Mouse (Mus musculus) forebrain, embryonic 13.5 days (tissue): ENCODE data around the gene Anks1b. TPM values are rescaled to one million over a fixed set of nuclear protein-coding genes. Genes with fewer than 3 reads are reported as not detected.
A peak's percentile ranks its signal among the peaks of the same experiment; 100 is the strongest.

Experiments used
- ATAC-seq: fragments of 200-750 bp; cut with Nextera tagmentation; 2 replicates; pipeline ENCODE4 v1.8.0; 2017
- H3K27ac ChIP-seq: fragments of 300-500 bp; sonication (generic); 2 replicates; pipeline ENCODE4 v1.5.1; 2015; ENCODE audit warnings: inconsistent platforms, mild to moderate bottlenecking, moderate library complexity
- H3K27me3 ChIP-seq: fragments of 300-500 bp; sonication (generic); 2 replicates; pipeline ENCODE4 v1.6.1; 2015; ENCODE audit warnings: mild to moderate bottlenecking, inconsistent platforms
- H3K36me3 ChIP-seq: fragments of 300-500 bp; sonication (generic); 2 replicates; pipeline ENCODE4 v1.6.1; 2015; ENCODE audit warnings: mild to moderate bottlenecking, inconsistent platforms; ENCODE audit not compliant: poor library complexity, severe bottlenecking
- H3K4me1 ChIP-seq: fragments of 300-500 bp; sonication (generic); 2 replicates; pipeline ENCODE4 v1.6.1; 2015; ENCODE audit warnings: inconsistent platforms
- H3K4me2 ChIP-seq: fragments of 300-500 bp; sonication (generic); 2 replicates; pipeline ENCODE4 v1.6.1; 2015; ENCODE audit warnings: inconsistent platforms, mild to moderate bottlenecking, moderate library complexity
- H3K4me3 ChIP-seq: fragments of 300-500 bp; sonication (generic); 2 replicates; pipeline ENCODE4 v1.5.1; 2015; ENCODE audit warnings: mild to moderate bottlenecking, inconsistent platforms
- H3K9ac ChIP-seq: fragments of 300-500 bp; sonication (generic); 2 replicates; pipeline ENCODE4 v1.6.1; 2015; ENCODE audit warnings: mild to moderate bottlenecking, inconsistent platforms
- H3K9me3 ChIP-seq: fragments of 300-500 bp; sonication (generic); replicated peaks from 2 replicates; pipeline ENCODE4 v1.6.1; 2016; ENCODE audit warnings: inconsistent platforms
- WGBS: fragments of 180-500 bp; shearing (Covaris S2); methylation state at CpG from one replicate; pipeline ENCODE4 v1.1.7; 2015; 5-methylcytosine and 5-hydroxymethylcytosine counted together
- polyA plus RNA-seq: library from polyadenylated mRNA; unstranded; fragments of >200 nt; fragmentation: Nextera tagmentation; extraction: Ambion mirVana; gene quantifications from 2 replicates; pipeline ENCODE4 v1.2.1, GENCODE M21; 2015

Anks1b gene
- polyA plus RNA-seq, 1 experiment from 2014 or later, result 28.7 TPM

GRCm38 (mm10) chr10:90835195-90835594 lies 961.9 kb downstream of the Anks1b start:
- Histone ChIP-seq H3K27me3 (peaks cover 22% of the 10 kb centered on the region), H3K36me3 (no peaks in the 10 kb centered on the region), H3K27ac (no peak overlapping the region), H3K4me3 (no peak overlapping the region), H3K9me3 (no peaks in the 10 kb centered on the region), H3K4me1 (peaks cover 11% of the 10 kb centered on the region), H3K9ac (no peak overlapping the region), H3K4me2 (no peak overlapping the region)
- no peak for ATAC-seq

GRCm38 (mm10) chr10:90839611-90840335 lies 966.5 kb downstream of the Anks1b start:
- peaks cover 9% of the 10 kb centered on the region; the same call in 1 of the 2 replicates for H3K9me3 ChIP-seq
- no peaks in the 10 kb centered on the region for H3K4me1 ChIP-seq
- no peaks in the 10 kb centered on the region for H3K27me3 ChIP-seq
- 90% methylated on average over 9 of the region's 9 CpGs for WGBS
- ATAC-seq, result no peak
- H3K4me2 ChIP-seq, result no peak overlapping the region
- no peak overlapping the region for H3K9ac ChIP-seq
- H3K4me3 ChIP-seq, result no peak overlapping the region
- no peak overlapping the region for H3K27ac ChIP-seq
- 0 out of 2 replicates have a peak, but pooled peaks cover 7% of the 10 kb centered on the region for H3K36me3 ChIP-seq

- no peak for ATAC-seq
- Histone ChIP-seq H3K4me2 (no peak overlapping the region), H3K36me3 (0 out of 2 replicates have a peak, but pooled peaks cover 7% of the 10 kb centered on the region), H3K4me1 (no peaks in the 10 kb centered on the region), H3K9me3 (peaks cover 9% of the 10 kb centered on the region; the same call in 1 of the 2 replicates), H3K27me3 (no peaks in the 10 kb centered on the region), H3K27ac (no peak overlapping the region), H3K4me3 (no peak overlapping the region), H3K9ac (no peak overlapping the region)
- WGBS, result 86% methylated on average over 2 of the region's 2 CpGs
These were observed 969.1 kb downstream of the Anks1b start for GRCm38 (mm10) chr10:90842398-90842797.

GRCm38 (mm10) chr10:90851077-90851476 lies 977.8 kb downstream of the Anks1b start:
- H3K4me2 ChIP-seq, result no peak overlapping the region
- no peaks in the 10 kb centered on the region for H3K9me3 ChIP-seq
- no peak overlapping the region for H3K4me3 ChIP-seq
- 92% methylated on average over 6 of the region's 6 CpGs for WGBS
- no peak for ATAC-seq
- H3K27me3 ChIP-seq, result no peaks in the 10 kb centered on the region
- no peak overlapping the region for H3K27ac ChIP-seq
- H3K36me3 ChIP-seq, result no peaks in the 10 kb centered on the region
- H3K9ac ChIP-seq, result no peak overlapping the region
- H3K4me1 ChIP-seq, result 0 out of 2 replicates have a peak, but pooled peaks cover 9% of the 10 kb centered on the region

GRCm38 (mm10) chr10:90851999-90852398 lies 978.7 kb downstream of the Anks1b start:
- Histone ChIP-seq H3K27ac (no peak overlapping the region), H3K4me1 (0 out of 2 replicates have a peak, but pooled peaks cover 9% of the 10 kb centered on the region), H3K36me3 (no peaks in the 10 kb centered on the region), H3K9me3 (no peaks in the 10 kb centered on the region), H3K9ac (no peak overlapping the region), H3K4me3 (no peak overlapping the region), H3K4me2 (no peak overlapping the region), H3K27me3 (no peaks in the 10 kb centered on the region)
- 84% methylated on average over 11 of the region's 11 CpGs for WGBS
- no peak for ATAC-seq

GRCm38 (mm10) chr10:90852432-90852831 lies 979.1 kb downstream of the Anks1b start:
- no peak overlapping the region for H3K4me2 ChIP-seq
- WGBS, result 89% methylated on average over 7 of the region's 7 CpGs
- H3K9me3 ChIP-seq, result no peaks in the 10 kb centered on the region
- no peak overlapping the region for H3K4me3 ChIP-seq
- no peak for ATAC-seq
- no peaks in the 10 kb centered on the region for H3K36me3 ChIP-seq
- no peaks in the 10 kb centered on the region for H3K27me3 ChIP-seq
- H3K4me1 ChIP-seq, result 0 out of 2 replicates have a peak, but pooled peaks cover 9% of the 10 kb centered on the region
- no peak overlapping the region for H3K27ac ChIP-seq
- no peak overlapping the region for H3K9ac ChIP-seq

- Histone ChIP-seq H3K27ac (no peak overlapping the region), H3K4me2 (no peak overlapping the region), H3K4me1 (no peaks in the 10 kb centered on the region), H3K4me3 (no peak overlapping the region), H3K36me3 (no peaks in the 10 kb centered on the region), H3K9ac (no peak overlapping the region), H3K9me3 (no peaks in the 10 kb centered on the region), H3K27me3 (no peaks in the 10 kb centered on the region)
- 35% methylated on average over 4 of the region's 4 CpGs for WGBS
- ATAC-seq, result no peak
These were observed 983.4 kb downstream of the Anks1b start for GRCm38 (mm10) chr10:90856668-90857067.

GRCm38 (mm10) chr10:90859665-90860523 lies 986.6 kb downstream of the Anks1b start:
- Histone ChIP-seq H3K9me3 (no peaks in the 10 kb centered on the region), H3K36me3 (no peaks in the 10 kb centered on the region), H3K27ac (no peak overlapping the region), H3K9ac (no peak overlapping the region), H3K4me2 (no peak overlapping the region), H3K27me3 (no peaks in the 10 kb centered on the region), H3K4me3 (no peak overlapping the region), H3K4me1 (peaks cover 8% of the 10 kb centered on the region; the same call in 1 of the 2 replicates)
- ATAC-seq, result no peak
- WGBS, result 85% methylated on average over 19 of the region's 19 CpGs

- H3K4me3 ChIP-seq, result no peak overlapping the region
- no peaks in the 10 kb centered on the region for H3K9me3 ChIP-seq
- peak; percentile 33; the same call in 1 of the 2 replicates for ATAC-seq
- no peaks in the 10 kb centered on the region for H3K36me3 ChIP-seq
- H3K4me2 ChIP-seq, result no peak overlapping the region
- H3K27ac ChIP-seq, result no peak overlapping the region
- WGBS, result 14% methylated on average over 10 of the region's 10 CpGs
- peaks cover 8% of the 10 kb centered on the region; the same call in 1 of the 2 replicates for H3K4me1 ChIP-seq
- no peaks in the 10 kb centered on the region for H3K27me3 ChIP-seq
- H3K9ac ChIP-seq, result no peak overlapping the region
These were observed 990.7 kb downstream of the Anks1b start for GRCm38 (mm10) chr10:90863881-90864598.

GRCm38 (mm10) chr10:90864599-90864889 lies 991.2 kb downstream of the Anks1b start:
- H3K9ac ChIP-seq, result no peak overlapping the region
- H3K27ac ChIP-seq, result no peak overlapping the region
- ATAC-seq, result no peak
- H3K27me3 ChIP-seq, result no peaks in the 10 kb centered on the region
- peaks cover 8% of the 10 kb centered on the region; the same call in 1 of the 2 replicates for H3K4me1 ChIP-seq
- 31% methylated on average over 3 of the region's 3 CpGs for WGBS
- no peaks in the 10 kb centered on the region for H3K36me3 ChIP-seq
- no peak overlapping the region for H3K4me3 ChIP-seq
- H3K9me3 ChIP-seq, result no peaks in the 10 kb centered on the region
- H3K4me2 ChIP-seq, result no peak overlapping the region

- H3K4me2 ChIP-seq, result no peak overlapping the region
- no peak overlapping the region for H3K27ac ChIP-seq
- no peak overlapping the region for H3K9ac ChIP-seq
- no peaks in the 10 kb centered on the region for H3K36me3 ChIP-seq
- 95% methylated on average over 5 of the region's 5 CpGs for WGBS
- peaks cover 3% of the 10 kb centered on the region for H3K4me1 ChIP-seq
- H3K4me3 ChIP-seq, result no peak overlapping the region
- H3K27me3 ChIP-seq, result no peaks in the 10 kb centered on the region
- H3K9me3 ChIP-seq, result 0 out of 2 replicates have a peak, but pooled peaks cover 10% of the 10 kb centered on the region
- no peak for ATAC-seq
These were observed 999.9 kb downstream of the Anks1b start for GRCm38 (mm10) chr10:90873204-90873603.

- Histone ChIP-seq H3K27ac (no peak overlapping the region), H3K27me3 (no peaks in the 10 kb centered on the region), H3K36me3 (no peaks in the 10 kb centered on the region), H3K4me1 (peaks cover 10% of the 10 kb centered on the region), H3K4me3 (no peak overlapping the region), H3K9ac (no peak overlapping the region), H3K4me2 (no peak overlapping the region), H3K9me3 (0 out of 2 replicates have a peak, but pooled peaks cover 10% of the 10 kb centered on the region)
- ATAC-seq, result no peak
- WGBS, result 89% methylated on average over 3 of the region's 3 CpGs
These were observed 1000.9 kb downstream of the Anks1b start for GRCm38 (mm10) chr10:90874166-90874565.
